Mouse (Mus musculus): ENCODE measurements around the gene Erich3.

Erich3 gene

DNA sequence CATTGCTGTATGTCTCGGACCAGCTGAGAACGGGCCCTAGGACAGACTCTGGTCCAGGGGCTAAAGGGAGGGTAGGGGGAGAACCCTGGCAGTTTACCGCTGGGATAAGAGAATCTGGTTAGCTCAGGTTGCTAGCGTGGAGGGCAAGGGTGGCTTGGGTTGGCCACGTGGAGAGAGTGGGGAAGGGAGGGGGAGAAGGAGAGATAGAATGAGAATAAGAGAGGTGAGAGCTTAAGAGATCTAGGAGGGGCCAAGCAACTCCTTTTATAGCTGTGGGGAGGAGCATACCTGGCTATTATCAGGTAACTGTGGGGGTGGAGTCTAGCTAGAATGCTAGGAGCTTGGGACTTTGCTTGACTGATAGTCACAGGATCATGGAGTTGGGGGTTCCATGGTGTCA, 7.4 kb downstream of the Erich3 start:
- DNase-seq (ENCODE audit: extremely low spot score, low read depth, low spot score): no peak

GRCm38 (mm10) chr3:154673326-154673725, 9.7 kb downstream of the Erich3 start:
- no peak for DNase-seq (ENCODE audit: extremely low spot score, low read depth, low spot score)

- no peak for DNase-seq (ENCODE audit: extremely low spot score, low read depth, low spot score)
These were observed 18.9 kb downstream of the Erich3 start for GRCm38 (mm10) chr3:154682570-154682969.

DNA sequence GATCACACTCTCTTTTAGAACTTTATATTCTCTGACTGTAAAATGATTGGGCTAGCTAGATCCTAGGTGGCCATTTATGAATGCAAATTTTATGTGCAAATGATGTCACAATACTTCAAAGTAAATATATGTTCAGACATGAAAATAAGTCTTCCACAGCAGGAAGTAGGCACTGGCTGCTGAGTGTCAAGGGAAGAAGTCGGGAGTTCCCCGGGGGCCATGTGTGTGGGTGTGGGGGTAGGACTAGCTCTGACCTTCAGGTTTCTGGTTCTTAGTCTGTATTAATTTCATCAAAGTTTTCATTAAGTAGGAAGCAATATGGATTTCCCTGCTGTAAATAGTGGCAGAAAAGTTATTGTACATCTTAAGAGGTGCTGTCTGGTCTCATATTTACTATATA, 20.0 kb downstream of the Erich3 start:
- DNase-seq (ENCODE audit: extremely low spot score, low read depth, low spot score): no peak

GRCm38 (mm10) chr3:154690260-154690659, 26.6 kb downstream of the Erich3 start:
- DNase-seq (ENCODE audit: extremely low spot score, low read depth, low spot score): no peak

- no peak for DNase-seq (ENCODE audit: extremely low spot score, low read depth, low spot score)
These were observed 28.4 kb downstream of the Erich3 start for GRCm38 (mm10) chr3:154691897-154692571.

GRCm38 (mm10) chr3:154692572-154692922, 28.9 kb downstream of the Erich3 start:
- no peak for DNase-seq (ENCODE audit: extremely low spot score, low read depth, low spot score)

- DNase-seq (ENCODE audit: extremely low spot score, low read depth, low spot score): no peak
These were observed 30.2 kb downstream of the Erich3 start for GRCm38 (mm10) chr3:154693902-154694301.

DNA sequence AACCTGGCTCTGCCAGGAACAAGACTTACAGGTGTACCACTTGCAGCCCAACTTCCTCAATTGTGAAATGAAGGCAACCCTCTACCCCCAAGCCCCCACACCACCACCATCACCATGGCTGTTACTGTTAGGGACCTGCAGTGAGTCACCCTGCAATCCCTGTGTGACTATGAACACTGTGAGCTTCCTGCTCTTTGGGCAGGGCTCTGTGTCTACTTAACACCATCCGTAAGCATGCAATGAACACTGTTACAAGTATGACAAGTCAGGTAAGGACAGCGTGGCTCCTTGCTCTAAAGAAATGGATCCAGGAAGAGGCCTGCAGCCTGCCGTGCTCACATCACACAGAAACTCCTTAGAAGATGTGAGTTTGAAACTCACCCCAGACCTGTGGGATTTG, 33.0 kb downstream of the Erich3 start:
- no peak for DNase-seq (ENCODE audit: extremely low spot score, low read depth, low spot score)

DNA sequence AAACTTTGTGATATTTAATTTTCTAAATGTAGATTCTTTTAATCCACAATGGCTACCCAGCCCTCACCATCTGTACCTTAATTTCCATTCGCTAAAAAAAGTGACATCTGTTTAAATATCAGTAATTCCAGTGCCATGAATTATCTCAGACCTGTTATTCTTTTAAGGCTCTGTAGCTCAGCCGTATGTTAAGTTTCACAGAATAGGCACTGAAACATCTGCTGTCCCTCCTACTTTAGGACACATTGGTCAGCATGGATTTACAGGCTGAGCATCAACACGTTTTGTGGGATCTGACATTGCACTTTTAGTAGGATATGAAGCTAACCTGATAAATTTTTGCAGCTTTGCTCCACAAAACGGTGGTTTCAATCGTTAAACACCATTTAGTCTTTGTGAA, 35.2 kb downstream of the Erich3 start:
- DNase-seq (ENCODE audit: extremely low spot score, low read depth, low spot score): no peak

- DNase-seq (ENCODE audit: extremely low spot score, low read depth, low spot score): no peak
These were observed 36.6 kb downstream of the Erich3 start for GRCm38 (mm10) chr3:154700296-154700695.

GRCm38 (mm10) chr3:154700735-154701134, 37.1 kb downstream of the Erich3 start:
- DNase-seq (ENCODE audit: extremely low spot score, low read depth, low spot score): no peak

DNA sequence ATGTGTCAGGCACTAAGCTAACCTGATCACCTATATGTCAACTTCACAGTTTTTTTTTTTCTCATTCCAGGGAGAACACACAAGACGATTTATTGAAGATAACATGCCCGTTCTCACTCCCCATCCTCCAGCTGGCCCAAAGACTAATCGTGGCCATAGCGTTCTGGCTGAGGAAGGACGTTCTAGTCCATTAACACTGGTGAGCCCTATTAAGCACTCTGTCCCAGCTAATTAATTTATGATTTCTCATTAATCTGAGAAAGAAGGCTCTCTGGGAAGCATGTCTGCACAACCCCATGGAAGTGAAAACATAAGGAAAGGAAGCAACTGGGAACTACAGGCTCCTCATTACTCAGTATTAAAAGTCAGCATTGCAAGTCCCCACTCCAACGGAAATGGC, 41.1 kb downstream of the Erich3 start:
- DNase-seq (ENCODE audit: extremely low spot score, low read depth, low spot score): no peak

- no peak for DNase-seq (ENCODE audit: extremely low spot score, low read depth, low spot score)
These were observed 44.5 kb downstream of the Erich3 start for GRCm38 (mm10) chr3:154708150-154708549.

DNA sequence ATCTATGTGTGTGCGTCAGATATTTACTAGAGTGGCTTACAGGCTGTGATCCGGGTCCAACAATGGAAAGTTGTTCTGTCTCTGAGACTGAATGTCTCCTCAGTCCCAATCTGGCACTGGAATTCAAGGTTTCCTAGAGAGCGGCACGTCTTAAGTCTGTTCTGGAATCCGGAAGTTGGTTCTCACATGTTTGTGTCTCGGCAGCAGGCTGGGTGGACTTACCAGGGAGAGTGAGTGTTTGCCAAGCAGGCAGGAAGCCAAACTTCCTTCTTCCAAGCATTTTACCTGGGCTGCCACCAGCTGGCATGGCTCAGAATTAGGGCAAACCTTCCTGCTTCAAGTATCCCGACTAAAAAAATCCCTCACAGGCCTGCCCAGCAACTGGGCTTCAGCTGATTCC, 59.5 kb downstream of the Erich3 start:
- DNase-seq (ENCODE audit: extremely low spot score, low read depth, low spot score): no peak

- peak; percentile 6 for DNase-seq (ENCODE audit: extremely low spot score, low read depth, low spot score)
These were observed 67.8 kb downstream of the Erich3 start for GRCm38 (mm10) chr3:154731431-154731830.

DNA sequence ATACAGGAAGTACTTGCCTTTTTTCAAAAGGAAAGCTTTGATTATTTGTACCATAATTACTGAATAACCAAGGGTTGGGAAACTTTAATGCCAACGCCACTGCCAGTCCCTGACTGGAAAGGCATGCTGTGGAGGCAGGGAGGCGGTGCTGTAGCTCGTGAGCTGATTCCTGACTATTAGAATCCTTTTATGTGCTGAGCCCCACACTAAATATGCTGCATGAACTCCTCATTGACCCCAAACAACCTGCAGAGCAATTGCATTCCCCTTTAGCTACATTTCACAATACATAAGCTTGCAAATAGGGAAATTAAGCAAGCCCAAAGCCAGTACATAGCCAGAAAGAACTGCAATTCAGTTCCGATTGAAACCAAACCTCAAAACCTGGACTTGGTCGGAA, 77.8 kb downstream of the Erich3 start:
- no peak for DNase-seq (ENCODE audit: extremely low spot score, low read depth, low spot score)

DNA sequence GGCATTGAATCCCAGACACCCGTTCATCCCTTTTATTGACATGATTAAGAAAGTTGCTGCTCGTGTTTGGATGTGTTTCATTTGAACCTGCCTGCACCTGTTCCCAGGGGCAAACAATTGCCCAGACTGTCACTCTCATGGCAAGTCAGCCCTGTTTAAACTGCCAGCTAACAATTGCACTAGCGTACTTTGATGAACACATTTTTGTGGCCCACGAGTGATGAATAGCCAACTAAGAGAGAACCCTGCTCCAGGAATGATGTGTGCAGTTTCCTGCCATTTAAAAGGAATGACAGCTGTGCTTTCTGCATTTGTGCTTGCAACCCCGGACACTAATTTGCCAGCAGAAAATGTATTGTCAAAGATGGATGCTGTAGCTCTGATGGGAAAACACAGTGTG, 79.3 kb downstream of the Erich3 start:
- DNase-seq (ENCODE audit: extremely low spot score, low read depth, low spot score): no peak

GRCm38 (mm10) chr3:154744317-154744716, 80.7 kb downstream of the Erich3 start:
- no peak for DNase-seq (ENCODE audit: extremely low spot score, low read depth, low spot score)

DNA sequence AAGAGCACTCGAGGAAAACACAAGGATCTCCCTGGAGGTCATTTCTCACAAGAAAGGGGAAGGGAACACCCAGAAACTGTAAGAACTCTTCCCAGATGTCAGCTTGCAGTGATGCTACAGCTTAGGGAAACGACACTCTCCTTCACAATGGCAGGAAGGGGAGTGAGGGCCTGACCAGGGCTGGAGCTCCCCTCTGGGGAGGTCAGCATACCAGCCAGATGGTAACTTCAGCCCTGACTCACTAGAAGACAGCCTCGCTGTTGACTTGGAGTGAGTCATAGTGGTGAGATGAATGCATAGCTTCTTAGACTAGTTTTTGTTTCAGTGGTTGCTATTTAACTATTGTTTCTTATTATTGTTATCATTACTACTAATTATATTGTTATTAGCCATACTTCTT, 90.8 kb downstream of the Erich3 start:
- no peak for DNase-seq (ENCODE audit: extremely low spot score, low read depth, low spot score)

GRCm38 (mm10) chr3:154755225-154755624, 91.6 kb downstream of the Erich3 start:
- no peak for DNase-seq (ENCODE audit: extremely low spot score, low read depth, low spot score)

DNA sequence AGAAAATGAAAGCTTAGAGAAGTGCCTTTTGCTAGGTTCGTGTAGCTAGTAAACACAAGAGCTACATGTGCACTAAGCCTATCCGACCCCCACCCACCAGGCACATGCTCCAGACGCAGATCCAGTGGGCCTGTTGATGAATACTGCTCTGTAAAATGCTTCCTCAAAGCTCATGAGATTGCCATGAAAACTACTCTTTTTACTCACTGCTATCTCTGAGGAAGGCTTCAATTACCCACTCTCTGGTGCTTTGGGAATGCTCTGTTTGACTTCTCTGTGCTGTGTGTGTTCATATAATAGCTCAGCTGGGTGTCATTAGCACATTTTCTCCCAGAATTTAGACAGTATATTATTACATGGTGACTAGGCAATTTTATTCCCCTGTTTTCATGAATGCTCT, 94.4 kb downstream of the Erich3 start:
- DNase-seq (ENCODE audit: extremely low spot score, low read depth, low spot score): no peak

DNA sequence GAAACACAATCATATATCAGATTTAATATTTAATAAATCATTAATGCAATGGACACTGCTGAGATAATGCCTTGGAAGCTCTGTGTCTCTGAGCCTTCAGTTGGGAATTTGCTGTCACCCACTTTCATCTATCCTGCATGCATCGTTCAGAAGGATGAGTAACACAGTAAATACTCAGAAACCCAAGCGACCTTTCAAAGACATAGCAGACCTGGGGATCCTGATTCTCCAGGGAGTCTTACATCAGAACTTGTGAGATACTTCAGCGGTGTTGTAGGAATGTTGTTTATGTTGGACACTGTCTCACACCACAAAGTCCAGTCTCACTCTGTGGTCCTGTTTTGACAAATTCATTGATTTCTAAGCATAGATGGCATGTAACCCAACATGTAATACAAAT, 97.4 kb downstream of the Erich3 start:
- DNase-seq (ENCODE audit: extremely low spot score, low read depth, low spot score): no peak

Data from hindlimb bud, embryonic 11.5 days (tissue).